Mouse (Mus musculus) forebrain, embryonic 14.5 days (tissue): Measurements from ENCODE around the gene Crip1. TPM values are rescaled to one million over a fixed set of nuclear protein-coding genes. Genes with fewer than 3 reads are reported as not detected.

Source experiments
- ATAC-seq: fragments of 200-750 bp; cut with Nextera tagmentation; 2 replicates; pipeline ENCODE4 v1.8.0; 2017; ENCODE audit warnings: mild to moderate bottlenecking, moderate library complexity
- DNase-seq: peaks from one replicate; pipeline ENCODE4 v3.0.0-alpha.2; 2015; ENCODE audit warnings: low spot score
- H3K27ac ChIP-seq: fragments of 300-500 bp; sonication (generic); 2 replicates; pipeline ENCODE4 v1.5.1; 2014; ENCODE audit warnings: low read depth, mild to moderate bottlenecking, control low read depth, low read length, moderate library complexity
- H3K27me3 ChIP-seq: fragments of 300-500 bp; sonication (generic); replicated peaks from 2 replicates; pipeline ENCODE4 v1.6.1; 2014; ENCODE audit warnings: low read length, control low read depth, mixed read lengths; ENCODE audit not compliant: control insufficient read depth, insufficient read depth
- H3K36me3 ChIP-seq: fragments of 300-500 bp; sonication (generic); 2 replicates; pipeline ENCODE4 v1.6.1; 2014; ENCODE audit warnings: low read length, control low read depth; ENCODE audit not compliant: control insufficient read depth, insufficient read depth
- H3K4me1 ChIP-seq: fragments of 300-500 bp; sonication (generic); 2 replicates; pipeline ENCODE4 v1.6.1; 2014; ENCODE audit warnings: antibody characterized with exemption, low read length, control low read depth; ENCODE audit not compliant: control insufficient read depth, insufficient read depth
- H3K4me2 ChIP-seq: fragments of 300-500 bp; sonication (generic); 2 replicates; pipeline ENCODE4 v1.6.1; 2014; ENCODE audit warnings: mild to moderate bottlenecking, control low read depth, low read length
- H3K4me3 ChIP-seq: fragments of 300-500 bp; sonication (generic); 2 replicates; pipeline ENCODE4 v1.5.1; 2014; ENCODE audit warnings: low read depth, low read length, control low read depth
- H3K9ac ChIP-seq: fragments of 300-500 bp; sonication (generic); 2 replicates; pipeline ENCODE4 v1.6.1; 2014; ENCODE audit warnings: mild to moderate bottlenecking, low read length, control low read depth, moderate library complexity
- H3K9me3 ChIP-seq: fragments of 300-500 bp; sonication (generic); replicated peaks from 2 replicates; pipeline ENCODE4 v1.6.1; 2016; ENCODE audit warnings: low read length, control low read depth, mixed read lengths; ENCODE audit not compliant: control insufficient read depth
- WGBS: fragments of 180-500 bp; shearing (Covaris S2); extraction: QIAGEN DNeasy Blood & Tissue Kit; methylation state at CpG from one replicate; pipeline ENCODE4 v1.1.7; 2014; 5-methylcytosine and 5-hydroxymethylcytosine counted together
- polyA plus RNA-seq: library from polyadenylated mRNA; unstranded; fragments of >200 nt; fragmentation: Nextera tagmentation; extraction: Ambion mirVana; gene quantifications from 2 replicates; pipeline ENCODE4 v1.2.1, GENCODE M21; 2014

Crip1 gene
- polyA plus RNA-seq: 32.5 and 46.1 TPM in 2 replicates

DNA sequence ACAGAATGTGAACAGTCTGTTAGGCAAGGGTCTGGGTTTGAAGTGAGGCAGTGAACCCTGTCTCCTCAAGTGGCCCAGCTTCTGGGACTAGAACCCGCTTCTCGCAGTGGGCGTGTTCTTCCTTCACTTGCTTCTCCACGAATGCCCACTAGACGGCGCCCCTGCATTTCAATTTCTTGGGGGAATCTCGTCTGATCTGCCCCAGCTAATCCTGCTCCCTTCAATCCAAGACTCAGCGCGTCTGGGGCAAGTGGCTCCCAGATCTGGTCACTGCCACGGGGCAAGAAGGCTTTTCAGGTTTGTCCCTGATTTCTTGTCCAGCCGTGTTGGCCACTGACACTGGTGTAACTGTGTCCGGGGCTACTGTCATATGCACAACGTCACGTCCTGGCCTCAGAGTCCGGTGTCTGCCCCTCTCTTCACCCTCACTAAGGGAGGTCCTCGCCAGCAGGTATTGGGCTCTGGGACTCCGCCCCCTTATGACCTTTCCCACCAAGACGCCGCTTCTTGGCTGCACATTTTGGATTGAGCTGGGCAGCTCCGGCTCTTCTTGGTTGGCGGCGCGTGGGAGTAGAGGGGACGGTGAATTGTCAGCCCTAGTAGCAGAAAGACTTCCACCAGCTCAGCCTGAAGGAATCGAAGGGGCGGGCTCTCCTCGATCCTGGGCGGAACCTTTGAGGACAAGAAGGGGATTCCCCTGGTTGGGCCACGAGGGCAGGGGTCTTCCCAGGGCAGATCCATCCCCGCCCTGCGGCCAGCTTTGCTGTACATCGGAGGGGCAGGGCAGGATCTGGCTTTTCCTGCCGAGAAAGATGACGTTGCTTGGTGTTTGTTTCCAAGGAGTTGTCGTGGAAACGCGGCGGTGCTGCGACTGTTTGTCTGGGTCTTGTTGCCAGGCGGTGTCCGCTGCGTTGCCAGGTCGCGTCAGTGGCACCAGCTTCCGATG, at the start of gene Crip1:
Gene Crip1, plus strand, starts transcription at position 205 of the 946 bp plus-strand sequence.
- peaks cover 25% of the 10 kb centered on the region for H3K36me3 ChIP-seq
- DNase-seq: peak; percentile 69
- WGBS: 12% methylated on average over 45 of the region's 45 CpGs
- ATAC-seq: peak; percentile 11; the same call in 1 of the 2 replicates
- H3K4me2 ChIP-seq: 0 out of 2 replicates have a peak within 1 kb of the TSS, but pooled peaks have one; percentile 21
- H3K9me3 ChIP-seq: no peaks in the 10 kb centered on the region
- no peak within 1 kb of the TSS for H3K4me3 ChIP-seq
- no peak within 1 kb of the TSS for H3K27ac ChIP-seq
- no peaks in the 10 kb centered on the region; the same call in 1 of the 2 replicates for H3K27me3 ChIP-seq
- H3K4me1 ChIP-seq: peaks cover 29% of the 10 kb centered on the region
- no peak within 1 kb of the TSS for H3K9ac ChIP-seq

DNA sequence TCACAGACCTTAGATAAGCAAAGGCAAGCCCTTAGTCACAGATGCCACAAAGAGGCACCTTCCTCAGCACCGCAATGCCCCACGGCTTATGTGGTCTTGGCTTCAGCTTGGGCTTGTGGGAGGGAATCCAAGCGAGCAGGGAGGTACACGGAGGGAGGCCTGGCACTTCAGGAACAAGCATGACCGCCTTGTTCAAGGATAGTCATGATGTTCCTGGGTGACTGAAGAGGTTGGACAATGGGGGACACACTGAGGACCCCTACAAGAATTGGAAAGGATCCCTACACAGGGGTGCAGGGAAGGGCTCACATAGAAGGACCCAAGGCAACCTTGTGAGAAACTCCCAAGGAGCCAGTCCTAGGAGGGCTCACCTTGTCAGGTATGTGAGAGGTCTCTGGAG, 49.1 kb upstream of the Crip1 start:
- peaks cover 16% of the 10 kb centered on the region for H3K4me1 ChIP-seq
- no peak for ATAC-seq
- H3K27ac ChIP-seq: no peak overlapping the region
- 91% methylated on average over 5 of the region's 5 CpGs for WGBS
- peak overlapping the region; percentile 93 for H3K4me3 ChIP-seq
- peak overlapping the region; percentile 93 for H3K4me2 ChIP-seq
- H3K9me3 ChIP-seq: no peaks in the 10 kb centered on the region
- peak overlapping the region; percentile 98 for H3K9ac ChIP-seq
- H3K36me3 ChIP-seq: no peaks in the 10 kb centered on the region
- no peaks in the 10 kb centered on the region for H3K27me3 ChIP-seq
- no peak for DNase-seq

DNA sequence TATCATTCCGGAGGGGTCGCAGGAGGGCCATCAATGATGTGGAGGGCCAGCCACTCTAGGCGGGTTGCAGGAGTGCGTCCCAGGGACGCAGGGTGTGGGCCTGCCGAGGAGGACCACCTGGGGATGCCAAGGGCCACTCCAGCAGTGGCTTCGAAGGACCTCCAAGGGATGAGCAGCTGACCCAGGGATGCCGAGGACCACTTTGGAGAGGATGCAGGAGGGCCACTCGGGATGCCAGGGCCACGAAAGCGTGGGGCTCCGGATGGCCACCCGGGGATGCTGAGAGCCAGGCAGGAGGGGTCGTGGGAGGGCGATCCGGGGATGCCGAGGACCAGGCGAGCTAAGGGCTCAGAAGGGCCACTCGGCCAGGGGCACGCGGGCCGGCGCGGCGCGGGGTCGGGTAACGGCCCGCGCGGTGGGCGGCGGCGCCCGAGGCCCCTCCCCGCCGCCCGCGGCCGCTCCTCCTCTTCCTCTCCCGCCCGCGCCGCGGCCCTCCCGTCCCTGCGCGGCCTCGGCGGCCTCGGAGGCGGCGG, 48.3 kb upstream of the Crip1 start, which contains the start of gene Mta1:
Gene Mta1, plus strand, starts transcription at position 530 of the 533 bp plus-strand sequence.
- Histone ChIP-seq H3K4me2 (peak within 1 kb of the TSS; percentile 93), H3K9me3 (no peaks in the 10 kb centered on the region), H3K9ac (peak within 1 kb of the TSS; percentile 98), H3K27me3 (no peaks in the 10 kb centered on the region), H3K4me3 (peak within 1 kb of the TSS; percentile 93), H3K36me3 (0 out of 2 replicates have a peak, but pooled peaks cover under 1% of the 10 kb centered on the region), H3K4me1 (peaks cover 16% of the 10 kb centered on the region), H3K27ac (peak within 1 kb of the TSS; percentile 80)
- ATAC-seq (peak; percentile 79), DNase-seq (peak; percentile 76)
- WGBS: under 1% methylated on average over 31 of the region's 53 CpGs

DNA sequence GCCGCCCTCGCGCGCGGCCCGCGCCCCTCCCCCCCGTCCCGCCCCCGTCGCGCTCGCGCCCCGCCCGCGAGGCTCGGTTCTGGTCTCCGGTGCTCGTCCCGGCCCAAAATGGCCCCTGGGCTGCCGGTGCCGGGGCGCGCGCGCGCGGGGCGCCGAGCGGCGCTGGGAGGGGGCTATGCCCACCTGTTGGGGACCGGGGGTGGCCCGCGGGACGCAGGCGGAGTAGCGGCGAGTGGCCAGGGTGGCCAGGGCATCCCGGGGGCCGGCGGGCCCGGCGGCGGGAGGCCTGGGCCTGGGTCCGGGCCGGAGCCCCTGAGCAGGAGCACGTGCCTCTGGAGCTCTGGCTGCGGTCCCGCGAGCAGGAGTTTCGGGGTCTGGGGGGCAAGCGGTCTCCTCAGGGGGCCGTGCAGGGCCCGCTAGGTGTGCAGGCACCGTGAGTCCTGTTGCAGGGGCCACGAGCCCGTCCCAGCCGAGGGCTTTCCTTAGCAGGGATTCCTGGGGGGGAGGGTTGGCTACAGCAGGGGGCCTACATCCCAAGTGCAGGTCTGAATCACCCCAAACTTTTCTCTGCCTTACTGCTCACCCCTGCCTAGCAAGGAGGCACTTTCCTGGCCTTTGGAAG, 47.5 kb upstream of the Crip1 start:
- Histone ChIP-seq H3K9ac (peak overlapping the region; percentile 98), H3K27ac (peak overlapping the region; percentile 80), H3K4me3 (peak overlapping the region; percentile 93), H3K4me2 (peak overlapping the region; percentile 86), H3K4me1 (peaks cover 16% of the 10 kb centered on the region), H3K9me3 (no peaks in the 10 kb centered on the region), H3K36me3 (0 out of 2 replicates have a peak, but pooled peaks cover 4% of the 10 kb centered on the region), H3K27me3 (no peaks in the 10 kb centered on the region)
- ATAC-seq (0 out of 2 replicates have a peak, but pooled peaks have one; percentile 9), DNase-seq (peak; percentile 25)
- 2% methylated on average over 32 of the region's 60 CpGs for WGBS

DNA sequence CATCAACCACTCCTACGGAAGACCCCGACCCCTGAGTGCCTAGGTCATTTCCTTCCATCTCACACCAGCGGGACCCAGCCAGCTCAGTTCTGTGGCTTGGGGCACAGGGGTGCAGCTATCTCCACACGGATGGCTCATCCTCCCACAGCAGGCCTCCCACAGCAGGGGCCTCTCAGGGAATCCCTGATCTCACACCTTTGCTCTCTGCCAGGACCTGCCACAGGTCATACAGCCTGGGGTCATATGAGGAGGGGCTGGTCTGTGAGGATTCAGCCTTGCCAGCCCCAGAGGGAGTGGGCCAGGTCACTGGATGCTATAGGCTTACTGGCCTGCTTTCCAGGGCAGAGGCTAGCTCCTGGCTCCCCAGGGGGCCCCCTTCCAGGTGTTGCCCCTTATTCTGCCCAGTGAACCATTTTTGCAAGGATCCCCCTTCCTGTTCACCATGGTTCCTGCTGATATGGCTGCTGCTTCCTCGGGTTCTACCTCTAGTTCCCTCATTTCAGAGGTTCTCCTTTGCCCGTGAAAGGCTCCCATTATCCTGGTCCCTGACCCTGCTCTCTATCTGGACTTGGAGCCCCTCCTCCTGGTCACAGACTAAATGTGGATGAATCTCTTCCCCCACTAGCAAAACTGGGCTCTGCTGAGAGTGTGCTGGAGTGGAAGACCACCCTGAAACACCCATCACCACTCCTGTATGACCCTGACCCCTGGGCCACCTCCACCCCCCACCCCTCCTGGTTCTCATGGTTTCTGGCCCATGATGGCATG, 46.5 kb upstream of the Crip1 start:
- no peak for ATAC-seq
- Histone ChIP-seq H3K36me3 (0 out of 2 replicates have a peak, but pooled peaks cover 4% of the 10 kb centered on the region), H3K27ac (no peak overlapping the region), H3K4me1 (peaks cover 16% of the 10 kb centered on the region), H3K27me3 (no peaks in the 10 kb centered on the region), H3K9me3 (no peaks in the 10 kb centered on the region), H3K9ac (peak overlapping the region; percentile 98; the same call in 1 of the 2 replicates), H3K4me3 (peak overlapping the region; percentile 93), H3K4me2 (peak overlapping the region; percentile 86)
- 48% methylated on average over 6 of the region's 6 CpGs for WGBS
- no peak for DNase-seq

DNA sequence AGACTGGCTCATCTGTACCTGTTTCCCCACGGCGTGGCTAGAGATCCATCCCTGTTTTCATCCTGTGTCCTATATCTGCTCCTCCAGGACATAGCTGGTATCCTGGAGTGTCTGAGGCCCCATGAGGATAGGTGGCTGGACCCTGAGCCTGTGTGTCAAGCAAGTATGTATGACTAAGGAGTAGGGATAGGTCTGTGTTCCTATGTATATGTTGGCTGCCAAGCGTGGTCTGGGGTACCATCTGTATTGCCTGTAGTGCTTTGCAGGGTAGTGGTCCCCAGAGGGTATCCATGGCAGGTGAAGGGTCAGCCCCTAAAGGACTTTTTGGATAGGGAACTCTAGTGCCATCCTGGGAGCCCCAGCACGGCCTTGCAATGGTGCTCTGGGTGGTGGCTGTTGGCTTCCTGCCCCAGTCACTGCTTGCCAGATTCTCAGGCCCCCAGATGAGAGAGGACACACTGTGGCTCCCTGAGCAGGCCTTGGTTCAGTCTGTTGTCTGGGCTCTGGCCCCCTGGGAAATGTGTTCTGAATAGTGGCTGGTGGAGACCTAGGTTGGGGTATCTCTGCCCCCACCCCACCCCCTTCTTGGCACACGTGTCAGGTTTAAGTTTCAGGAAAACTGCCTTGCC, 45.6 kb upstream of the Crip1 start:
- Histone ChIP-seq H3K4me3 (no peak overlapping the region), H3K27ac (no peak overlapping the region), H3K9ac (peak overlapping the region; percentile 2; the same call in 1 of the 2 replicates), H3K4me1 (peaks cover 16% of the 10 kb centered on the region), H3K4me2 (peak overlapping the region; percentile 86), H3K9me3 (no peaks in the 10 kb centered on the region), H3K36me3 (0 out of 2 replicates have a peak, but pooled peaks cover 4% of the 10 kb centered on the region), H3K27me3 (no peaks in the 10 kb centered on the region)
- DNase-seq (no peak), ATAC-seq (no peak)
- WGBS: 83% methylated on average over 5 of the region's 5 CpGs

DNA sequence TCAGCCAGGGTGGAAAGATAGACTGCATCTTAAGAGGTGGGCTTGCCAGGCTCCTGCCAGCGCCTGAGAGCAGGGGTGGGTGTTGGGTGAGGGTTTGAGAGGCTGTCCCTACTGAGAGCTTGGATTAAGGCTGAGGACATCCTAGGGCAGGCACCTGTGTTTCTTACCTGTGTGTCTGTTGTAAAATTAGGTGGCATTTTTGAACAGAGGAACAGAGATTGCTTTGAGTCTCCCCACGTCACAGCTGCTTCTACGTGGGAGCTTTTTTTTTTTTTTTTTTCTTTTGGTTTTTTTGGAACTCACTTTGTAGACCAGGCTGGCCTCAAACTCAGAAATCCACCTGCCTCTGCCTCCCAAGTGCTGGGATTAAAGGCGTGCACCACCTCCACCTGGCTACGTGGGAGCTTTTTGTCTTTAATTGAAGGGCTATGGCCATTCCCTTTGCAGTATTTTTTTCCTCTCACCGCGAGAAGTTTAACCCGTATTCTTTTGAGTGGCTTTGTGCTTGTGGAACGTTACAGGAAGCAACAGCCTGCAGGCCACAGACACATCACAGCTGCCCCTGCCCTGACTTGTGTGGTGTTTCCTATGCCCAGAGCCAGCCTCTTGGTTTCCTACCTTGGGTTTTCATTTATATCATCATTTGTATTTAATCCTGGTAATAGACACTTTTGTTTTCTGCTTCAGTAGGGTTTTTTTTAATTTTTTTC, 44.7 kb upstream of the Crip1 start:
- H3K4me1 ChIP-seq: peaks cover 16% of the 10 kb centered on the region
- no peaks in the 10 kb centered on the region for H3K9me3 ChIP-seq
- ATAC-seq (no peak), DNase-seq (no peak)
- WGBS: 76% methylated on average over 9 of the region's 9 CpGs
- H3K27ac ChIP-seq: no peak overlapping the region
- H3K27me3 ChIP-seq: no peaks in the 10 kb centered on the region
- no peak overlapping the region for H3K9ac ChIP-seq
- H3K4me3 ChIP-seq: no peak overlapping the region
- no peak overlapping the region for H3K4me2 ChIP-seq
- H3K36me3 ChIP-seq: 0 out of 2 replicates have a peak, but pooled peaks cover 4% of the 10 kb centered on the region
